Mouse (Mus musculus): ENCODE measurements at regions not wholly inside any gene's neighbourhood (a gene's known extent, or its start where the extent isn't known, plus 50 kb on each side); places are given as distances from the start of the nearest gene placed in this dataset.

DNA sequence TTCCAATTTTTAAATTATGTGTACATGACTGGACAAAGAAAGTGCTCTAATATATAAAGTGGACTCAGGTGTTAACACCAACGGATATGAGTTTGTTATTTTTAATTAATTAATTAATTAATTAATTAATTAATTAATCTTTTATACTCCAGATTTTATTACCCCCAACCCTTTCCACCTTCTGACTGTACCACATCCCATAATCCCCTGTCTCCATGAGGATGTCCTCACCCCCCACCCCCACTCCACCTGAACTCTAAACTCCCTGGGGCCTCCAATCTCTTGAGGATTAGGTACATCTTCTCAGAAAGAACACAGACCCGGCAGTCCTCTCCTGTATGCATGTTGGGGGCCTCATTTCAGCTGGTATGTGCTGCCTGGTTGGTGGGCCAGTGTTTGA, 182.8 kb downstream of the Rassf9 start:
- no peak for DNase-seq (ENCODE audit: low spot score)

DNA sequence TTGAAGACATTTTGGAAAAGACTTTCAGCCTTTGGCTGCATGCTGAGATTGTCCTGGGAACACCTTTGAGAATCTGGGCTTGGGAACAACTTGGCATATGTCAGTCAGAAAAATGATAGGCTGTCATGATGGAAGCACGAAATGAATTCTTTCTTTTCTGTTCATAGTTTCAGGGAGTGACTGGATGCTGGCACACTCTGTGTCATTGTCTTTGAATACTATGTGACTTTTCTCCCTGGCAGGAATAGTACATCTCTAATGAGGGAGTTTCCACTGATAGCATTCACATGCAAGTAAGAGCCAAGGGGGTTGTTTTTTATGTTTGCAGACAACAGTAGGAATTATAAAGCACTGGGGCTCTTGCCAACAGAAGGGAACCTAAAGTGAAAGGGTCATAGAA, 177.9 kb downstream of the Rassf9 start:
- DNase-seq (ENCODE audit: low spot score), result no peak

DNA sequence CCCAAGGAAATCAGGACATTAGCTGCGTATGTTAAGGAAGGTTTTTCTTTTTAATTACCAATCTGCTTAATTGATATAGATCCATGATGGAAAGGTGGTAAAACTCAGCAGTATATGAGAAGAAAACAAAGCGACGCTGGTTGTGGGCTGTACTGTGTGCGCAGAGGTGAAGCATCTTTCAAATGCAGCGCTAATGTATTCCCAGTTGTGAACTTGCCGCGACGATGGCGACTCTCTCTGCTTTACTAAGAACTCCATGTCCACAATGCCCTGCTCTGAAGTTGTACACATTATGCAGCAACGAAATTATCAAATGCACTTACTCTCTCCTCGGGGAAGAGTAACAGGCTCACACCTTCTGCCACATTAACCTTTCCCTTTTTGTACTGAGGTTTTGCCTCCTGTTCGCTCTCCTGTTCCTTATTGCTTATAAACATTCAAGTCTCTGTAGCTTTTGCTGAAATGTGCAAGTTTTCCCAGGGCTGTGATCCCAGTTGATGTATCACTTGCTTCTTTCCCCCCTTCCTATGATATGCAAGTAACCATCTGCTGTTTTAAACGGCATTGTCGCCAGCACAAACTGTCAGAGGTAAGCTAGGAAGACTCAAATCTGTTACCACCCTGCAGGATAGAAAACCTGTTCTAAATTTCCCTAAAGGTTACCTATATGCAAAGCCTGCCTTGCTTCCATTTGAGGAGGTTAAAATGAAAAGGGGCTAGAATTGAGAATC, 174.8 kb downstream of the Rassf9 start:
- no peak for DNase-seq (ENCODE audit: low spot score)

DNA sequence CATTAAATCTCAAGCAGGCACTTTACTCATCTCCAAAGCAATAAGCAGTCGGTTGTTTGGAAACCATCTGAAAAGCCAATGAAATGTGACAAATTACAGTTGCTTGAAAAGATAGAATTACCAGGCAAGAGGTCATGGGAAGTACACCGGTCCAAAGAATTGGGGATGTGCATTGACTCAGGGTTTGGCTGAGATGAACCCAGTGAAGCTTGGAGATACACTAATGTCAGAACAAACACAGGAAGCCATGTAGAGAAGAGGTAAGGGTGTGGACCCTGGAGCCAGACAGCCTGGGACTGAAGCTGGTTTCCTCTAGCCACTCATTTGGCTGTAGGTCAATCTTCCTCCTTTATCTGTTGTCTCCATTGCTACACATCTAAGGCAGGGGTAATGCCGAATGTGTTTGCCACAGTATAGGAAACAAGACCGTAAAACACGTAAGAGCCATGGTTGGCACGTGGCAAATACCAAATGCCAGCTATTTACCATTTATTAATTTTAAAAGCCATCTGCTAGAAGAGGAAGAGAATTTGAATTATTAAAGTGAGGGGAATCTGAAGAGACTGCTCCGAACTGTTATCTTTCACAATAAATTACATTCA, 173.9 kb downstream of the Rassf9 start:
- DNase-seq (ENCODE audit: low spot score), result no peak

DNA sequence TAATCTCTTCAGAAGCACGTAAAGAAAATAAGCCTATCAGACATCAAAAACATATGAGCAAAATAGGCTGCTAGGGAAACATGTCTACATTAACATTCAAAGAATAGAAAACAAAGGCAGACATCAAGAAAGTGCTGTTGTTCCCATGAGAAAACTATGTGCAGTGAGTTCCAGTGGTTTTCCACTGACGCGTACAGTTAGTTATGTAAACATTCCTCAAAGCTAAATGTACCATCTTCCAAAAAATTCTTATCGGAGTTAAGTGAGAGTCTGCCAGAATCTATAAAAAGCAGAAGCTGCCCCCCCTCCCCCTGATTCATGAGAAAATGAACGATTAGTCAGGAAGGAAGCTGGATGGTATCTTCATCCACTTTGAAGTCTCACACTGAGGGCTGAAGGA, 155.3 kb downstream of the Rassf9 start:
- DNase-seq (ENCODE audit: low spot score), result no peak

DNA sequence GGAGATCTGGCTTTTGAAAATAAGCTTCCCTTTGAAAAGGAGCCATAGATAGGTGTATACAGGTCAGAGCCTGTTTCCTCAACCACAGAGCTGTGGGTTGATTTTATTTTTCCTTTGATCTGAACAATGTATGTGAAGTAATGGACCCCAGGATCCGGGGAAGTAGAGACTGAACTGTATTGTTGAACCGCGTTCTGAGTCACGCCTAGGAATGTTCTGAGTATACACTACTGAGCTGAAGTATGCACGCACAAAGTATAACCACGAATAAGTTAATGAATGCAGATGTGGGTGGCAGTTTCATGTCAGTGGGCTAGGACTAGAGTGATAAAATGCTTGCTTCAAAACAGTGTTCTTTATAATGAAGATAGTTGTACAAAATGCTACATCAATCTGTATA, 147.7 kb downstream of the Rassf9 start:
- DNase-seq (ENCODE audit: low spot score), result no peak

DNA sequence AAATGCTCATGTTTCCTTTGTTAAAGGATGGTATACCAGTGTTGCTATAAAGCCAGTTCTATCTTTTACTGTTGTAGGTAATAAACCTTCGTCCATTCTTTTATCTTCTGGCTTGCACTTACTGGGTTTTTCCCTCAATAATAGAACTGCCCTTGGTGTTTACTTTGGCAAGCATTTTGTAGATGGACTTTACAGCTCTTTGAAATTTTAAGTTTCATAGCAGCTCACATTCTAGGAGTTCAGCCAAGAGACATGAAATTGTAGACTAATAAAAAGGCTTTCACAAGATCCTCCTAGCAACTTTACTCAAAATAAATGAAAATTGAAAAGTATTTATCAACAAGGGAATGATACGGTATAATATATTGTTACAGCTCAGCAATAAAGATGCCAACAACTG, 124.5 kb downstream of the Rassf9 start:
- DNase-seq (ENCODE audit: low spot score), result no peak

DNA sequence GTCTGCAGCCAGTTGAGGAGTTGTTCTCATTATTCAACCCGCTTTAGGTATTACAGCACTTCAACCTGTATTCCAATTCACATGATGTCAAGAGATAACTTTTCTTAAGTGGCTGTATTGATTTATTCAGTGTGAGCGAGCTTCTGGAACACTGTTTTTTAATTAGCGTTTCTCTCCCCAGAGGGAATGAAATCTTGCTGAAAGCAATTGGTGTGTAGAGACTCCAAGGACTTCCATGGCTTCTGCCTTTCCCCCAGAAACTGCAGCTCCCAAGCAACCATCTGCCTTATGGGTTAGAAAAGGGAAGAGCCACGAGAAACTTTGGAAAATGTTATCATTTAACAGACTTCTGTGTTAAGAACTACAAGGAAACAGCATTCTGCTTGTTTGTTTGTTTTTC, 121.4 kb downstream of the Rassf9 start:
- DNase-seq (ENCODE audit: low spot score), result no peak

DNA sequence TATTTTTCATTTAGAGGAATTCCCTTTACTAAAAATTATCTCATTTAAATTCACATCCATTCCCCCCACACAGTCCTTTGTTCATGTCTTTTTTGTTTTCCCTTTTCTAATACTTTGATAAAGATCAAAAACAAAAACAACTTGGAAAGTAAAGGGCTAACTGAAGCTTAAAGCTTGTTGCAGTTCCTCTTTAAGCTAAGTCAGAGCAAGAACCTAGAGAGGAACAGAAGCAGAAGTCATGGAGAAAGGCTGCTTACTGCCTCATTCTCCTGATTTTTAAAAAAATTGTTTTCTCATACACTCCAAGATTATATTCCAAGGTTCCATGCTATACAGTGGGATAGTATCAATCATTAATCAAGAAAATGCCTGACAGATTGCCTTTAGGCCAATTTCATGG, 116.6 kb downstream of the Rassf9 start:
- DNase-seq (ENCODE audit: low spot score), result no peak

DNA sequence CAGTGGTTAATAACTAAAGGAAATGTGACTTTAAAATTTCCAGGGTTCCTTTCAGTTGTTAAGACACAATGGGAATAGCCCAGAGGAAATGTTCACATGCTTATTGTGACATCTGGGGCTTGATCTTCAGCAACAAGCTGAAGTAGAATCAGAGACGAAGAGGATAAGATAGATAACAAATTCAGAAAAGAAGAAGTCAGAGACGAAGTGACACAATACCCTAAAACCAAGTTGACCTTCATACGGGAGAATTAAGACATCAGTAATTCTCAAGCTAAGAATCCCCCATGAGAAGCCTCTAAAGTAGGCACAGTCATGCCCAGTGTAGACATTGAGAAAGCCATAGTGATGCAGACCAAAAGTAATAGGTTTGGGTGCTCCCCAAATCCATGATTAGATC, 111.9 kb downstream of the Rassf9 start:
- no peak for DNase-seq (ENCODE audit: low spot score)

DNA sequence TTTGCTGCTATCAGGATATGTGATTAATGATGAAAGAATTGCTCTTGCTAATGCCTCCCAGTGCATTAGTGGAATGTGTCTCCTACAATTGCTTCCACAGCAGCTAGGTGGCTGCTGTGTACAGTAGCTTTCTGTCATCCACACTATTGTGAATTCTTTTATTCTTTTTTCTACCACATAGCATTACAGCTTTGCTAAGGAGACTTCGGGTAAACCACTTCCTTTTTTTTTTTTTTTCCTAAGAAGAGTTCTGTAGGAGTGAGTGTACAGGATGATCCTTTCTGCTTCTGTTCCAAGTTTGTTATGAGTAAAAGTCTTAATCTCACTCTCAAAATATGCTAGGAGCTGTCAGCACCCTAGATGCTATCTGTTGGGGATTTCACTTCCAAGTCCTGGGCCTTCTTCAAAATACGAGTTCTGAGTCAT, 110.6 kb downstream of the Rassf9 start:
- no peak for DNase-seq (ENCODE audit: low spot score)

DNA sequence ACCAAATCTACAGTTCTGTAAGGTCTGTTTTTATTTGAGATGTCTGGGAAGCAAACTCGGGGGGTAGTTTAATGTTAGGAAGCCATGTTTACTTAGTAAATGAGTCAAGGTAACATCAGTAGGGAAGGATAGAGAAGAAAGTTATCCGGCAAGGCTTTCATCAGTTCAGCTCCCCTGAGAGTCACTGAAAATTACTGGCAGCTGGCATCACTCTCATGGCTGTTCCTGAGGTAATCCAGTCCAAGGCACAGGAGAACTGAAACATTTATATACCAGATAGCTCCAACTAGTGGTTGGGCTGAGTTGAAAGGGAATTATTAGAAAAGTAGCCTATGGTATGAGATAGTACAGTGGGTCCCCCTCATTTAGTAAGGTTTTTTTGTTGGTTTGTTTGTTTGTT, 106.7 kb downstream of the Rassf9 start:
- no peak for DNase-seq (ENCODE audit: low spot score)

DNA sequence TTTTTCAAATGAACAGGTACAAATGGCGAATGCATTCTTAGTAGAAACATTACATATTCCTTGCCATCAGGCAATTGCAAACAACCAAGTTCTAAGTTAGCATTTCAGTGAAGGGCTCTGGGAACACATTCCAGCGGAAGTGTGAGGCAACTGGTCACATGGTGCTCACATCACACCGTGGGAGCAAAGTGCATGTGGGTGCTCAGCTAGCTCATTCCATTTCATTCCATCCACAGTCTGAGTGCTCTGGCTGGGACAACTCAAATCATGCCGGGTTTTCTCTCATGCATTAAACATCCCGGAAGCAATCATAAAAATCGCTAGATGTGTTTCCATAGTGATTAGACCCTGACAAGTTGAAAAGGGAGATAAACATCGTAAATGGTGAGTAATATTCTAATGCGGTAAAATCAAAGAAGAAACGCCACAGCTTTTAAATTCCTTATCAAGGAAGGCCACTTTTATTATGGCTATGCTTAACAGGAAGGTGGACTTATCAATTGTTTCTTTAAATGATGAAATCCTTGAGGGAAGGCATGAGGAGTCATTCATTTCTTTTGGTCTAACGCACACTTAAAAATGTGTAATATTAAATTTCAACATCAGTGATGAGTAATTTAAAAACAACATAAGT, 104.1 kb downstream of the Rassf9 start:
- DNase-seq (ENCODE audit: low spot score), result no peak

Measured in ovary, postnatal 14 days (tissue).